Mouse (Mus musculus): ENCODE data around the gene Galnt6. TPM values are rescaled to one million over a fixed set of nuclear protein-coding genes. Genes with fewer than 3 reads are reported as not detected.

The Galnt6 gene
- total RNA-seq, 2 experiments from 2014 or later = 5.7 to 6.5 TPM

GRCm38 (mm10) chr15:100722564-100722963, 6.6 kb downstream of the Galnt6 start:
- DNase-seq (ENCODE audit: extremely low spot score in 1 of 2, low spot score in 1 of 2) = no peak

GRCm38 (mm10) chr15:100722026-100722425, 7.2 kb downstream of the Galnt6 start:
- no peak for DNase-seq (ENCODE audit: extremely low spot score in 1 of 2, low spot score in 1 of 2)

GRCm38 (mm10) chr15:100721445-100721844, 7.7 kb downstream of the Galnt6 start:
- DNase-seq (ENCODE audit: extremely low spot score in 1 of 2, low spot score in 1 of 2) = no peak

- DNase-seq (ENCODE audit: extremely low spot score in 1 of 2, low spot score in 1 of 2) = no peak
These were observed 9.1 kb downstream of the Galnt6 start for GRCm38 (mm10) chr15:100720066-100720465.

DNA sequence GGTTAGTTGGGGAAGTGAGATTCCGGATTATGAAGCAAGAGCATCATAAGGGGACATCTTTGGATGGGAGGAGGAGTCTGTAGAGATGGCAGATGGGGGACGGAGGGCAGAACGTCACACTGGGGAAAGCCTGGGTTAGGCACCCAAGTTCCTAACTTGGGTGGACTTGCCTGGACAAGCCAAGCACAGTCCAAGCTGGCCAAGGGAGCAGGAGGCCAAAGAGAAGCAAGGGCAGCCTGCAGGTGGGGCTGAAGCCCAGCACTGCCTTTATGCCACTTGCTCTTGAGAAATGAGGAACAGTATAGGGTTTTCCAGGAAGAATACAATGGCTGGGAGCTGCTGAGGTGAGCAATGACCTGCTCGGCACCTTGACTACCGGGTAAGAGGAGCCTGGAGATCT, 10.0 kb downstream of the Galnt6 start:
- no peak for DNase-seq (ENCODE audit: extremely low spot score in 1 of 2, low spot score in 1 of 2)

DNA sequence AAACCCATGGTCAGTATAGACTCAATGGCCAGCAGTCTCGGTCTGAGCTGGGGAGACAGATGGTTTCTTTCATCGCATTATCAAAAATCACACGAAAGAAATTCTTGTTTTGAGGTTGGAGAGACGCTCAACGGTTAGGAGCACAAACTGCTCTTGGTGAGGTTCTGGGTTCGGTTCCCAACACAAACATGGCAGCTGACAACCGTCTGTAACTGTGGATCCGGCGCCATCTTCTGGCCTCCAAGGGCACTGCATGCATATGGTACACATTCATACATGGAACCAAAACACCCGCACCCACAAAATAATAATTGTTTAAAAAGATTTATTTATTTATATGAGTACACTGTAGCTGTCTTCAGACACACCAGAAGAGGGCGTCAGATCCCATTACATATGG, 10.6 kb downstream of the Galnt6 start:
- DNase-seq (ENCODE audit: extremely low spot score in 1 of 2, low spot score in 1 of 2) = no peak

GRCm38 (mm10) chr15:100717933-100718332, 11.2 kb downstream of the Galnt6 start:
- no peak for DNase-seq (ENCODE audit: extremely low spot score in 1 of 2, low spot score in 1 of 2)

DNA sequence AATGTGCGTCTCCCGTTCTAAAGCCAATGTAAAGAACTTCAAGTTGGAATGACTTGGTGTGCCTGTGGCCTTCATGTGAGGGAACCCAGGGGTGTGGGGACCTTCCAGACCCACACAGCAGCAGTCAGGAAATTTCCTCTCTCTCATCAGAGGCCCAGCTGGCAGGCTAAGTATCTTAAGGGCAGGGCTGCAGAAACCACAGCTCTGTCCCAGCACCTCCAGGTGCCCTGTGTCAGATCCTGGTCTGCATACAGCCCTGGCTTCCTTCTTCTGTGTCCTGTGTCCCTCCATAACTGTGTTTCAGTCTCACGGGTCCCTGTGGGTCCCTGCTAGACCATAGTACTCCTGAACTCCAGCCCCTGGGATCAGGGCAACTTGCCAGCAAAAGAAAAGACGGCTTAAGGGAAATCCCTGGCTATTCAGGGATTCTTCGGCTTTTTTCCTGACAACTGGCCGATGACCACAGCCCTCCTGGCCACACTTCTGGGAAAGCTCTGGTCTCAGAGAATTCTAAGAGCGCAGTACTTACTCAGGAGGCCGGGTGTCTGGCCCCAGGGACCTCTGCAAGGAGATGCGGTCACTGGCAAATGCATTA, 13.7 kb downstream of the Galnt6 start:
- no peak for DNase-seq (ENCODE audit: extremely low spot score in 1 of 2, low spot score in 1 of 2)

- no peak for DNase-seq (ENCODE audit: extremely low spot score in 1 of 2, low spot score in 1 of 2)
These were observed 14.7 kb downstream of the Galnt6 start for GRCm38 (mm10) chr15:100714470-100714869.

- no peak for DNase-seq (ENCODE audit: extremely low spot score in 1 of 2, low spot score in 1 of 2)
These were observed 18.3 kb downstream of the Galnt6 start for GRCm38 (mm10) chr15:100710838-100711237.

GRCm38 (mm10) chr15:100708433-100709078, 20.6 kb downstream of the Galnt6 start:
- no peak for DNase-seq (ENCODE audit: extremely low spot score in 1 of 2, low spot score in 1 of 2)

DNA sequence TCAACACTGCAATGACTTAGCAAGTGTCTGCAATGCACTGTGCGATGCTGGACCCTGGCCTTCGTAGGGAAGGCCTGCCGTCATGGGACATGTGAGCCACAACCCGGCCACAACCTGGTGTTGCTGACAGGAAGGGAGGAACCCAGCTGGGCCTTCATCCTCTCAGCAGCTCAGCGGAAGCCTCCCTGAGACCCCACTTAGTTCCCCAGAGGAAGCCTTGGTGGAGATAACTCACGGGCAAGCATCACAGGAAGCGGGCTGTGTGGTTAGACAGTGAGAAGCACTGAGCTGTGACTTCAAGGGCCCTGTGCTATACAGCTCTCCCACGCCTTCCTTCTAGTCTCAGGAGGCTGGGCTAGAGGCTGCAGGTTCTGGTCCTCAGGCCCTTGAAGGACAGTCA, 22.9 kb downstream of the Galnt6 start:
- no peak for DNase-seq (ENCODE audit: extremely low spot score in 1 of 2, low spot score in 1 of 2)

GRCm38 (mm10) chr15:100705376-100705775, 23.8 kb downstream of the Galnt6 start:
- no peak for DNase-seq (ENCODE audit: extremely low spot score in 1 of 2, low spot score in 1 of 2)

- DNase-seq (ENCODE audit: extremely low spot score in 1 of 2, low spot score in 1 of 2) = no peak
These were observed 25.3 kb downstream of the Galnt6 start for GRCm38 (mm10) chr15:100703913-100704312.

GRCm38 (mm10) chr15:100701856-100702255, 27.3 kb downstream of the Galnt6 start:
- no peak for DNase-seq (ENCODE audit: extremely low spot score in 1 of 2, low spot score in 1 of 2)

DNA sequence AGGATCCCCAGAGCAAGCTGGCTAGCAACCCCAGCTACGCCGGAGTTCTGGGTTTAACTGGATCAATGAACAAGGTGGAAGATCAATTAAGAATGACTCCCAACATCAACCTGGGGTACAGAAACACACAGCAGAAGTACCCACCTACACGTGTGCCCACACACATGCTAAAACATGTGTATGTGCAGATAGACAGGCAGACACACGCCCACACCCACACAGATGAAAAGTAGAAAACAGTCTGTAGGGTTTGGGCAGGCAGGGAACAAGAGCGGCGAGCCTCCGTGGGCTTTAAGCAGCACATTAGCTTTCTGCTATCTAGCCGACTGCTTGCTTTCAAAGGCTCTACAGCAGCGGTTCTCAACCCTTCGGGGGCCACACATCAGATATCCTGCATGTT, 28.1 kb downstream of the Galnt6 start:
- peak in 1 of 2 experiments; percentile 13 for DNase-seq (ENCODE audit: extremely low spot score in 1 of 2, low spot score in 1 of 2)

DNA sequence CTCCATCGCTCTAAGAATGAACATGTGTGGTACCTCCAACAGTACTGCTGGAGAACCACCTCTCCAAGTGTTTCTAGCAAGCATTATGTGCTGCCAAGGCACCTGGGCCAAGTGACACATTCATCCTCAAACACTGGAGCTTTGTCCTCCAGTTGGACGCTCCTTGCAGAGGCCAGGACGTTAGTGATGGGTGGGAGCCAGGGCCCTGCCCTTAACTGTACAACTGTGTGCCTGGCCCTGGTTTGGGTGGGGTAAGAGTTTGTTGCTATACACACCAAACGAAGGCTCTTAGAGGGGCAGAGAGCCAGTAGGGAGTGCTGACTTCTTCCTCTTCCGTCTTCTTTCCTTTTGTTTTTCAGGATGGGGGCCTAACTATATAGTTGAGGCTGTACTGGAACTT, 28.8 kb downstream of the Galnt6 start:
- DNase-seq (ENCODE audit: extremely low spot score in 1 of 2, low spot score in 1 of 2) = no peak

DNA sequence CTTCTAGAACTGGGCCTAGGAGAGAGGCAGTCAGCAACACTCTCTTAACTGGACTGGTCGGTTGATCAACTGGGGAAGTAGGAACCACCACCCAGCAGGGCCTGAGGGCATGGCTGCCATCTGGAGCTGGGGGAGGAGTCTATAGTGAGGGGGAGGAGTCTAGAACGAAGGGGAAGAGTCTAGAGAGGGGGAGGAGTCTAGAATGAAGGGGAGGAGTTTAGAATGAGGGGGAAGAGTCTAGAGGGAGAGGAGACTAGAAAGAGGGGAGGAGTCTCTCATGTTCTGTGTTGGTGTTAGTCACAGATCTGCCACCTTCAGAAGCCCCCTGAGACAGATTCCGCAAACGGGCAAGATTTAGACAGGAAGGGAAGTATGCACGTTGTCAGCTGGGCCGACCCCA, 29.8 kb downstream of the Galnt6 start:
- no peak for DNase-seq (ENCODE audit: extremely low spot score in 1 of 2, low spot score in 1 of 2)

- DNase-seq (ENCODE audit: extremely low spot score in 1 of 2, low spot score in 1 of 2) = no peak
These were observed 31.1 kb downstream of the Galnt6 start for GRCm38 (mm10) chr15:100698078-100698477.

DNA sequence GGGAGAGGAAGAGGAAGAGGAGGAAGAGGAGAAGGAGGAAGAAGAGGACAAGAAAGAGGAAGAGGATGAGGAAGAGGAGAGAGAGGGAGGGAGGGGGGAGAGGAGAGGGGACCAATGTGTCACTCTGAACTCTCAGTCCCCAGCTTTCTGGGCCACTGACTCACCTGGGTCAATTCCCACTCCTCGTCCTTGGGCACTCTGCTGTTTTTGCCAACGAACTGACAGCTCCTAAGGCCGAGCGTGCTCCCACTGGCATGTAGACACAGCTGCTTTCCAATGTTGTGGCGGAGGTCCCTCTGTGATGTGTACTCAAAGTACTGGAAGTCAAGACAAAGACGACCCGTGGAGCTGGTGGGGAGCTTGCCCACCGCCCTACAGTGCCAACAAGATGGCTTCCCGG, 34.8 kb downstream of the Galnt6 start:
- DNase-seq (ENCODE audit: extremely low spot score in 1 of 2, low spot score in 1 of 2) = no peak

- no peak for DNase-seq (ENCODE audit: extremely low spot score in 1 of 2, low spot score in 1 of 2)
These were observed 37.2 kb downstream of the Galnt6 start for GRCm38 (mm10) chr15:100691990-100692389.

DNA sequence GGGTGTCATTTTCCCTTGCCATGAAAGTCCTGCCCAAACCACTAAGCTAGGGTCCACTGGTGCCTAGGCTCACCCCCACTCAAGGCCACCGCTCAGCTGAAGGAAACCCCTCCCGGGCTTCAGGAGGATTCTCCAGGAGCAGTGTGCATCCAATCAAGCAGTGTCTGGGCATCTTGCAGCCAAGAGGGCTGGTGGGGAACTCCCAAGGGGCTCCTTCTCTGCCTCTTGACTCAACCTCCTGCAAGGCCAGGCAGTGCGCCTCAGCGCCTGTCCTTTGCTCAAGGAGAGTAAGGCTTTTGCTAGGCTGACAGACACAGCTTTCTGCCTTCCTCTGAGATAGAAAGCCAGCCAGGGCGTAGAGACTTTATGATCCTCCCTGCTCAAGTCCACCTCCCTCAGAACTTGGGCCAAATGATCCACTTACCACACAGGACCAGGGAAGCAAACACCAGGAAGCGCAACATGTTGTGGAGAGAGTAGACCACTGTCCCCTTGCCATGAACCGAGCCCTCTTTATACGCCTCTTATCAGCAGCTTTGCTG, 41.7 kb downstream of the Galnt6 start, which contains the start of gene Cela1:
Gene Cela1, minus strand, starts transcription at position 492 of the 542 bp plus-strand sequence.
- DNase-seq (ENCODE audit: extremely low spot score in 1 of 2, low spot score in 1 of 2) = no peak
